Mouse (Mus musculus): Measurements from ENCODE around the gene Kat2a. TPM values are rescaled to one million over a fixed set of nuclear protein-coding genes. Genes with fewer than 3 reads are reported as not detected.

The Kat2a gene
- total and polyA plus RNA-seq, 2 experiments from 2014 or later: 70.0 to 75.6 TPM

DNA sequence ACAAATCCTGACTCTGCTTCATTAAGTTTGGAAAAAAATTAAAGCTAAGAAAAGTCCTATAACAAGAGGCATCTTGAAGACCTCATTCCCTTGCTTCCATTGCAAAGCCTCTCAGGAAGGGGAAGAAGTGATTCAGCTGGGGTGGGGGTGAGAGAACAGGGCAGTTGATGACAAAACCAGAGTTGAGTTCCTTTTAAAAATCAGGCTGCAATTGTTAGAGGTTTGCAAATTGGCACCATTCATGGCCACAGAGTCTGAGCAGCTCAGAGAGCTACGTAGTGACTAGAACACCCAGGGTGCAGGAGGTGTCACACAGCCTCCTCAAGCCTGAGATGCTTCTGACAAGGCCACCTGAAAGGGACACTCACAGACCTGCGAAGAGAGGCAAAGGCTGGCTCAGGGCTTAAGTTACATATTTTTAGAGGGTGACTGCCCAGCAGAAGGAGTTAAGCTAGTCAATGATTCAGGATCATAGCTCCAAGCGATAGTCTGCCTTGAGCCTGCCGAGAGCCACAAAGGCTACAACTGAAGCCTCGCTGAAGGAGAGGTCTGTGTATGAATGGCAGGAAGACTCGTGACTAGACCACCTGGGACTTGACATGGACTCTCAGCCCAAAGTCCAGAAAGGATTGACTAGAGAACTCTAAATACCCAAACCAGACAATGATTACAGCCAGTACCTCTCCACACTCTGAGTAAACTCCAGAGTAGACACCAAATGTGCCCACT, 18.4 kb upstream of the Kat2a start:
- ATAC-seq (ENCODE audit: low FRiP score) (no peak), DNase-seq (ENCODE audit: low spot score) (no peak)
- H3K36me3 ChIP-seq (ENCODE audit: insufficient read depth, low read length): peaks cover 9% of the 10 kb centered on the region; the same call in 1 of the 2 replicates
- H3K4me1 ChIP-seq (ENCODE audit: insufficient read depth, low read length): no peaks in the 10 kb centered on the region
- no peaks in the 10 kb centered on the region for H3K9me3 ChIP-seq (ENCODE audit: low read length)
- H3K27ac ChIP-seq (ENCODE audit: low read depth, low read length): no peak overlapping the region
- no peak overlapping the region for H3K9ac ChIP-seq (replicated peaks; ENCODE audit: low read length, poor library complexity, severe bottlenecking)
- no peaks in the 10 kb centered on the region for H3K27me3 ChIP-seq (ENCODE audit: insufficient read depth, low read length)
- H3K4me3 ChIP-seq (ENCODE audit: low read depth, low read length): no peak overlapping the region
- no peak for TF ChIP-seq CTCF (IDR thresholded peaks at IDR 0.05)
- 85% methylated on average over 6 of the region's 6 CpGs for WGBS
- no peak overlapping the region for H3K4me2 ChIP-seq (ENCODE audit: low read depth, low read length, poor library complexity, severe bottlenecking)

- H3K36me3 ChIP-seq (ENCODE audit: insufficient read depth, low read length): peaks cover 9% of the 10 kb centered on the region; the same call in 1 of the 2 replicates
- no peak overlapping the region for H3K4me2 ChIP-seq (ENCODE audit: low read depth, low read length, poor library complexity, severe bottlenecking)
- 95% methylated on average over 4 of the region's 4 CpGs for WGBS
- no peaks in the 10 kb centered on the region for H3K27me3 ChIP-seq (ENCODE audit: insufficient read depth, low read length)
- no peaks in the 10 kb centered on the region for H3K4me1 ChIP-seq (ENCODE audit: insufficient read depth, low read length)
- H3K27ac ChIP-seq (ENCODE audit: low read depth, low read length): no peak overlapping the region
- H3K9me3 ChIP-seq (ENCODE audit: low read length): no peaks in the 10 kb centered on the region
- H3K9ac ChIP-seq (replicated peaks; ENCODE audit: low read length, poor library complexity, severe bottlenecking): no peak overlapping the region
- H3K4me3 ChIP-seq (ENCODE audit: low read depth, low read length): no peak overlapping the region
- DNase-seq (ENCODE audit: low spot score): no peak
- no peak for ATAC-seq (ENCODE audit: low FRiP score)
- no peak for TF ChIP-seq CTCF (IDR thresholded peaks at IDR 0.05)
These were observed 17.7 kb upstream of the Kat2a start for GRCm38 (mm10) chr11:100729976-100730375.

DNA sequence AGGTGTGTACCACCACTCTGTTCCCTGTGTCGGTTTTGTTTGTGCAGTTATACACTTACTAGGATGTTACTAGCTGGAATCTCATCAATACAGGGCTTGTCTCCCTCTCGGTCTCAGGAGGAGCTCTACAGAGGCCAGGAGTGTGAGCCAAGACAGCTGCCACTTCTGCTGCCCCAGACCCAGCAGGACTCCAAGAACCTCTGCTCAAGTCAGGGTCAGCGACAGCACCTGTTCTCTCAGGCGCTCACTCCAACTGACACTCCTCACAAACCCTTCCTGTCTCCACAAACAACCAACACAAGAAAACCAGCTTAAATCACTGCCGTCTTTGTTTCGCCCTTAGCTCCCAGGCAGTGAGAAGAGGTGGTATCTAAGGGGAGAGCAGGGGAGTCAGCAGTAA, 16.3 kb upstream of the Kat2a start:
- DNase-seq (ENCODE audit: low spot score) (no peak), ATAC-seq (ENCODE audit: low FRiP score) (no peak)
- Histone ChIP-seq H3K4me1 (ENCODE audit: insufficient read depth, low read length) (no peaks in the 10 kb centered on the region), H3K4me2 (ENCODE audit: low read depth, low read length, poor library complexity, severe bottlenecking) (no peak overlapping the region), H3K4me3 (ENCODE audit: low read depth, low read length) (no peak overlapping the region), H3K27me3 (ENCODE audit: insufficient read depth, low read length) (no peaks in the 10 kb centered on the region), H3K9me3 (ENCODE audit: low read length) (no peaks in the 10 kb centered on the region), H3K36me3 (ENCODE audit: insufficient read depth, low read length) (peaks cover 12% of the 10 kb centered on the region; the same call in 1 of the 2 replicates), H3K27ac (ENCODE audit: low read depth, low read length) (no peak overlapping the region), H3K9ac (replicated peaks; ENCODE audit: low read length, poor library complexity, severe bottlenecking) (no peak overlapping the region)
- WGBS: 87% methylated on average over 6 of the region's 6 CpGs
- no peak for TF ChIP-seq CTCF (IDR thresholded peaks at IDR 0.05)

- TF ChIP-seq CTCF (IDR thresholded peaks at IDR 0.05): no peak
- H3K36me3 ChIP-seq (ENCODE audit: insufficient read depth, low read length): peaks cover 12% of the 10 kb centered on the region; the same call in 1 of the 2 replicates
- H3K9me3 ChIP-seq (ENCODE audit: low read length): no peaks in the 10 kb centered on the region
- ATAC-seq (ENCODE audit: low FRiP score) (no peak), DNase-seq (ENCODE audit: low spot score) (no peak)
- no peaks in the 10 kb centered on the region for H3K27me3 ChIP-seq (ENCODE audit: insufficient read depth, low read length)
- H3K4me3 ChIP-seq (ENCODE audit: low read depth, low read length): no peak overlapping the region
- H3K9ac ChIP-seq (replicated peaks; ENCODE audit: low read length, poor library complexity, severe bottlenecking): no peak overlapping the region
- no peak overlapping the region for H3K27ac ChIP-seq (ENCODE audit: low read depth, low read length)
- no peaks in the 10 kb centered on the region for H3K4me1 ChIP-seq (ENCODE audit: insufficient read depth, low read length)
- WGBS: 96% methylated on average over 3 of the region's 3 CpGs
- no peak overlapping the region for H3K4me2 ChIP-seq (ENCODE audit: low read depth, low read length, poor library complexity, severe bottlenecking)
These were observed 14.9 kb upstream of the Kat2a start for GRCm38 (mm10) chr11:100727201-100727600.

DNA sequence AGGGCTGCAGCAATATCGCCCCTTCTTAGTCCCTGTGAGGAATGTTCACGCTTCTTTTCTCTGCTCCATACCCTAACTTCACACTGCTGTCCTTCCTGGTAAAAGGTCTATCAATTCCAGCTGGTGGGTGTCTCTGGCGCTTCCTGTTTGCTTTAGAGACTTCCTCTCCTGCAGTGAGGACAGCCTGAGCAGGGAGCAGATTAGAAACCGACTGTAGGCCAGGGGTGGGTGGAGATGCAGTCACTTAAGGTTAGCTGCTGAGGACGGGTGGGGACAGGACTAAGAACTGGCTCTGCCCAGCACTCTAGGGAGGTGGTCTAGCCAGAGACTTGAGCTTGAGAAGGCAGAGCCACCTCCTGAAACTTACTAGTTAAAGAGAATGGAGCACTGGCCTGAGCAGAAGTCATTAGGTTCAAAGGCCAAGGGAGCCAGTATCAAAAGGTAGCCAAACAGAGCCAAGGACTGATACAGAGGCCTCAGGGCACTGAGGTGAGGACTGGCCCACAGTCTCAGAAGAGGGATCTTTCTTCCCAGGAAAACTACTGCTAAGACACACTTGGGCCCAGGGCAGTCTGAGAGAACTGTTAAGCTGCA, 12.8 kb upstream of the Kat2a start:
- Histone ChIP-seq H3K4me1 (ENCODE audit: insufficient read depth, low read length) (no peaks in the 10 kb centered on the region), H3K27me3 (ENCODE audit: insufficient read depth, low read length) (no peaks in the 10 kb centered on the region), H3K4me2 (ENCODE audit: low read depth, low read length, poor library complexity, severe bottlenecking) (no peak overlapping the region), H3K36me3 (ENCODE audit: insufficient read depth, low read length) (peaks cover 12% of the 10 kb centered on the region; the same call in 1 of the 2 replicates), H3K4me3 (ENCODE audit: low read depth, low read length) (no peak overlapping the region), H3K9me3 (ENCODE audit: low read length) (no peaks in the 10 kb centered on the region), H3K9ac (replicated peaks; ENCODE audit: low read length, poor library complexity, severe bottlenecking) (no peak overlapping the region), H3K27ac (ENCODE audit: low read depth, low read length) (no peak overlapping the region)
- TF ChIP-seq CTCF (IDR thresholded peaks at IDR 0.05): no peak
- no peak for DNase-seq (ENCODE audit: low spot score)
- ATAC-seq (ENCODE audit: low FRiP score): no peak
- WGBS: 55% methylated on average over 5 of the region's 5 CpGs

DNA sequence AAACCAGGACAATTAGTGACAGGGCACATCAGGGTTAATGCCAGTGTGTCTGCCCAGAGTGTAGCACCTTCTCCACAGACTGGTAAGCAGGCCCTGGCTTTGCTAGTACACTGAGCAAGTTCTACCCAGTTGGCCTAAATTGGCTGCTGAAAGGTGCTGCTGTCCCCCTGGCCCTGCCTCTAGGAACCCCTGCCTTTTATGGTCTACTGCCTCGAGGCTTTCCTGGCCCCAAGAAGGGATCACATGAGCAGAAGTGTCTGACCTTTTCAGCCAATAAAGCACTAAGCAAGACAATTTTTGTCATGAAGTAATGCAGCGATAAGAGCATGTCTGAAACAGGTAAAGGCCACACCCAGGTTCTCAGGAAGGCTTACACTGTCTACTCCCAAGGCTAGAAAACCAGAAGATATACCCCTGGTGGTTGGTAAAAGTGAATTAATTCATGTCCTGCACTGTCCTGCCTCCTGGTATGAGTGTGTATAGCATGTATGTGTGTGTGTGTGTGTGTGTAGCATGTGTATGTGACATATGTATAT, 10.3 kb upstream of the Kat2a start:
- WGBS: 72% methylated on average over 2 of the region's 2 CpGs
- DNase-seq (ENCODE audit: low spot score): no peak
- Histone ChIP-seq H3K4me3 (ENCODE audit: low read depth, low read length) (no peak overlapping the region), H3K4me2 (ENCODE audit: low read depth, low read length, poor library complexity, severe bottlenecking) (no peak overlapping the region), H3K9ac (replicated peaks; ENCODE audit: low read length, poor library complexity, severe bottlenecking) (no peak overlapping the region), H3K27ac (ENCODE audit: low read depth, low read length) (peak overlapping the region; percentile 59; the same call in 1 of the 2 replicates), H3K27me3 (ENCODE audit: insufficient read depth, low read length) (no peaks in the 10 kb centered on the region), H3K9me3 (ENCODE audit: low read length) (no peaks in the 10 kb centered on the region), H3K4me1 (ENCODE audit: insufficient read depth, low read length) (no peaks in the 10 kb centered on the region), H3K36me3 (ENCODE audit: insufficient read depth, low read length) (peaks cover 14% of the 10 kb centered on the region)
- no peak for ATAC-seq (ENCODE audit: low FRiP score)
- TF ChIP-seq CTCF (IDR thresholded peaks at IDR 0.05): no peak
